Mouse (Mus musculus) embryonic stem cell, embryonic (primary cell): ENCODE measurements around the gene Slco2a1.

Experiments
- CTCF ChIA-PET, 4 experiments: fragments of 300-600 bp in 2 of 4; fragments of 350-600 bp in 2 of 4; sonication (Branson Sonifier 250); formaldehyde crosslinking; loops; one replicate each; lab custom pipeline; 2022; ENCODE audit warnings: inconsistent platforms in 2 of 4; lab: Charles Lee
- POLR2A ChIA-PET, 4 experiments: fragments of 300-600 bp in 2 of 4; fragments of 350-600 bp in 2 of 4; sonication (Branson Sonifier 250); formaldehyde crosslinking; loops; one replicate each; lab custom pipeline; 2022; ENCODE audit warnings: antibody characterized with exemption in 4 of 4, inconsistent platforms in 1 of 4; lab: Charles Lee

The Slco2a1 gene

DNA sequence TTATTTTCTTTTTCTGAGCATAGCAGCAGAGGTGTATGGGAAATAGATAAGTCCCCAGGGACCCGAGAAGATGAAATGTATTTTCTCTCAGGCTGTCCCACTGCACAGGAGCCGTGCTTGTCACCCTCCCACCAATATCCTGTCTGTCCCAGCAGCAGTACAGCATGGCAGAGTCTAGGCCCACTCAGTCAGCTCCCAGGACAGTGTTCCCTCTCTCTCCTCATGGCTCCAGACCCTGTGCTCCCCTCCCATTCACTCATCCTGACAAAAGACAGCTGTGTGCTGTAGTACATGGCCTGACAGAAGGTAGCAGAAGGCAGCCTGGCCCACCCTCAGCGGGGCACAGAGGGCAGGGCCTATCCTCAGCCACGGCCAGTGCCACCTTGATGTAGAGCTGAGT, 155.4 kb downstream of the Slco2a1 start:
- CTCF ChIA-PET = interaction anchor here in 2 of 4 experiments (0.6 to 0.9 kb wide), 3 partner anchors 18 to 51 kb away, joined by 3 to 6 read pairs (median 3); no protein-coding TSS in a partner anchor
- POLR2A ChIA-PET = interaction anchor here in 2 of 4 experiments (0.7 to 6.1 kb wide), 3 partner anchors 8 to 53 kb away, joined by 3 to 82 read pairs (median 4); no protein-coding TSS in a partner anchor

DNA sequence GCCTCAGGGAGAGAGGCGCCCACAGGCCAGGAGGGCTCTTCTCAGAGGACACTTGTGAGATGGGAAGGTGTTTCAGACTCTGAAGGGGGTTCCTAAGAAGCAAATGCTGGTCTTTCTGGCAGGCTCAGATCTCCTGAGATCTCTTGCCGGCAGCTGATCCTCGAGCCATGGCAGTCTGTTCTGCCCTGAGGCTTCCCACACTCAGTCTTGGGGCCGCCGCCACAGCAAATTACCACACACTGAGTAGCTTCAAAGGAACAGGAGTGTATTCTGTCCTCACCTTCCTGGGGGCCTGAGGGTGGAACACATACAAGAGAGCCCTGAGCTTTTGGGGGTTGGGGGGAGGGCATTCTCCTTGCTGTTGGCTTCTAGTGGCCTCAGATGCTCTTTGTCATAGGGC, 156.8 kb downstream of the Slco2a1 start:
- CTCF ChIA-PET = interaction anchor here in 1 of 4 experiments (1.7 kb wide), 1 partner anchor 62 kb away, joined by 4 read pairs; no protein-coding TSS in a partner anchor

More for the DNA sequence above, 156.8 kb downstream of the Slco2a1 start:
- POLR2A ChIA-PET = interaction anchor here in 3 of 4 experiments (0.5 to 6.1 kb wide), 11 partner anchors 10 to 145 kb away, joined by 3 to 82 read pairs (median 3); no protein-coding TSS in a partner anchor
